Mouse (Mus musculus) heart, adult 11 months (tissue): ENCODE results near the gene Cops8.

Experiments used
- DNase-seq: peaks from one replicate; pipeline ENCODE4 v3.0.0; 2022

The Cops8 gene

GRCm38 (mm10) chr1:90602759-90603560 is at the start of gene Cops8:
Gene Cops8 (plus strand): TSS chr1:90602981.
- peak; percentile 100 for DNase-seq

- no peak for DNase-seq
Observed at GRCm38 (mm10) chr1:90557140-90557539, 45.6 kb upstream of the Cops8 start.

GRCm38 (mm10) chr1:90560942-90561726 is 41.6 kb upstream of the Cops8 start:
- no peak for DNase-seq

- no peak for DNase-seq
Observed at GRCm38 (mm10) chr1:90563945-90564344, 38.8 kb upstream of the Cops8 start.

- DNase-seq: peak; percentile 93
Observed at GRCm38 (mm10) chr1:90566664-90567440, 35.9 kb upstream of the Cops8 start.

- no peak for DNase-seq
Observed at GRCm38 (mm10) chr1:90573831-90574230, 28.9 kb upstream of the Cops8 start.

- no peak for DNase-seq
Observed at GRCm38 (mm10) chr1:90574845-90575244, 27.9 kb upstream of the Cops8 start.

- no peak for DNase-seq
Observed at GRCm38 (mm10) chr1:90577417-90577816, 25.4 kb upstream of the Cops8 start.

GRCm38 (mm10) chr1:90582635-90583034 is 20.1 kb upstream of the Cops8 start:
- DNase-seq: no peak

- DNase-seq: peak; percentile 96
Observed at GRCm38 (mm10) chr1:90588021-90588734, 14.6 kb upstream of the Cops8 start.

- DNase-seq: peak; percentile 93
Observed at GRCm38 (mm10) chr1:90590797-90591196, 12.0 kb upstream of the Cops8 start.

- DNase-seq: peak; percentile 93
Observed at GRCm38 (mm10) chr1:90592784-90593183, 10.0 kb upstream of the Cops8 start.

GRCm38 (mm10) chr1:90599226-90599625 is 3.6 kb upstream of the Cops8 start:
- DNase-seq: peak; percentile 98

GRCm38 (mm10) chr1:90601096-90601495 is 1.7 kb upstream of the Cops8 start:
- DNase-seq: peak; percentile 68

- no peak for DNase-seq
Observed at GRCm38 (mm10) chr1:90603561-90603887, 743 bp downstream of the Cops8 start.

- no peak for DNase-seq
Observed at GRCm38 (mm10) chr1:90609363-90609762, 6.6 kb downstream of the Cops8 start.

GRCm38 (mm10) chr1:90617258-90617657 is 14.5 kb downstream of the Cops8 start:
- peak; percentile 30 for DNase-seq

GRCm38 (mm10) chr1:90633415-90634030 is 30.7 kb downstream of the Cops8 start:
- DNase-seq: no peak

- DNase-seq: no peak
Observed at GRCm38 (mm10) chr1:90634205-90634745, 31.5 kb downstream of the Cops8 start.

- no peak for DNase-seq
Observed at GRCm38 (mm10) chr1:90638335-90638734, 35.6 kb downstream of the Cops8 start.

- DNase-seq: peak; percentile 97
Observed at GRCm38 (mm10) chr1:90650781-90651437, 48.1 kb downstream of the Cops8 start.
